Mouse (Mus musculus): ENCODE data around the gene Cct5.
A peak's percentile ranks its signal among the peaks of the same experiment; 100 is the strongest.

DNA sequence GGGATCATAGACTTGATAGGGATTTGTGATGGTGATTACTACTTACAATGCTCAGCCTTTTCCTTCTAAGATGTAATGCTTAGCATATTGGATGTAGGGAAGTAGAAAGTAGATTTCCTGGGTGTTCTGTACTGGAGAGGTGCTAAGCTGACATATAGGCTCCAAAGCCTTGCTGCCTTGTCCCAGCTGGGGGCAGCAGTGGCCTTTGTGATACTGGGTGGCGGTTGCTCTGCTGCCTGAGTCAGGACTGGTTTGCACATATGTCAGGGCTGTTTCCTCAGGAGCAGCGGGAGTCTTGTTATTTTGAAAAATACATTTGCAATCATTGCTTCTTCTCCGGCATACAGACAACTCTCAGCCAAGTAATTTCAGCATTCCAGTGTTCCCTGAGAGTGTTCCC, 9.4 kb upstream of the Cct5 start:
- TF ChIP-seq CTCF (conservative IDR thresholded peaks at IDR 0.05; ENCODE audit: low read length), result peak; percentile 23; the same call in 1 of the 2 replicates
- no peak for TF ChIP-seq NANOG (IDR thresholded peaks at IDR 0.05; ENCODE audit: borderline replicate concordance, low read length)
- no peak for TF ChIP-seq POU5F1 (IDR thresholded peaks at IDR 0.05; ENCODE audit: borderline replicate concordance, low read length)
